Mouse (Mus musculus) hindbrain, embryonic 13.5 days (tissue): Measurements from ENCODE around the gene Tsen2. TPM values are rescaled to one million over a fixed set of nuclear protein-coding genes. Genes with fewer than 3 reads are reported as not detected.

ENCODE experiments used
- ATAC-seq: fragments of 200-750 bp; cut with Nextera tagmentation; 2 replicates; pipeline ENCODE4 v1.8.0; 2017; ENCODE audit warnings: moderate TSS enrichment; ENCODE audit not compliant: low FRiP score
- H3K27ac ChIP-seq: fragments of 300-500 bp; sonication (generic); 2 replicates; pipeline ENCODE4 v1.5.1; 2015; ENCODE audit warnings: inconsistent platforms, mild to moderate bottlenecking, moderate library complexity
- H3K27me3 ChIP-seq: fragments of 300-500 bp; sonication (generic); 2 replicates; pipeline ENCODE4 v1.6.1; 2015; ENCODE audit warnings: mild to moderate bottlenecking, inconsistent platforms
- H3K36me3 ChIP-seq: fragments of 300-500 bp; sonication (generic); 2 replicates; pipeline ENCODE4 v1.6.1; 2015; ENCODE audit warnings: mild to moderate bottlenecking, inconsistent platforms
- H3K4me1 ChIP-seq: fragments of 300-500 bp; sonication (generic); replicated peaks from 2 replicates; pipeline ENCODE4 v1.6.1; 2015; ENCODE audit warnings: inconsistent platforms
- H3K4me2 ChIP-seq: fragments of 300-500 bp; sonication (generic); 2 replicates; pipeline ENCODE4 v1.6.1; 2015; ENCODE audit warnings: inconsistent platforms, mild to moderate bottlenecking, moderate library complexity
- H3K4me3 ChIP-seq: fragments of 300-500 bp; sonication (generic); 2 replicates; pipeline ENCODE4 v1.5.1; 2015; ENCODE audit warnings: mild to moderate bottlenecking, inconsistent platforms
- H3K9ac ChIP-seq: fragments of 300-500 bp; sonication (generic); 2 replicates; pipeline ENCODE4 v1.6.1; 2015; ENCODE audit warnings: mild to moderate bottlenecking, inconsistent platforms
- H3K9me3 ChIP-seq: fragments of 300-500 bp; sonication (generic); 2 replicates; pipeline ENCODE4 v1.6.1; 2016; ENCODE audit warnings: inconsistent platforms
- WGBS: fragments of 180-500 bp; shearing (Covaris S2); methylation state at CpG from one replicate; pipeline ENCODE4 v1.1.7; 2015; 5-methylcytosine and 5-hydroxymethylcytosine counted together
- polyA plus RNA-seq: library from polyadenylated mRNA; unstranded; fragments of >200 nt; fragmentation: Nextera tagmentation; extraction: Ambion mirVana; gene quantifications from 2 replicates; pipeline ENCODE4 v1.2.1, GENCODE M21; 2015

Gene Tsen2
- polyA plus RNA-seq, 1 experiment from 2014 or later: 30.1 TPM

- Histone ChIP-seq H3K9ac (no peak overlapping the region), H3K4me3 (no peak overlapping the region), H3K27ac (no peak overlapping the region), H3K27me3 (no peaks in the 10 kb centered on the region), H3K9me3 (no peaks in the 10 kb centered on the region), H3K36me3 (peaks cover 6% of the 10 kb centered on the region; the same call in 1 of the 2 replicates), H3K4me2 (no peak overlapping the region), H3K4me1 (no peaks in the 10 kb centered on the region)
- ATAC-seq: no peak
- WGBS: 84% methylated on average over 10 of the region's 10 CpGs
These were observed 41.9 kb downstream of the Tsen2 start for GRCm38 (mm10) chr6:115586321-115586720.

GRCm38 (mm10) chr6:115591692-115592359, 47.4 kb downstream of the Tsen2 start:
- Histone ChIP-seq H3K36me3 (no peaks in the 10 kb centered on the region), H3K4me1 (no peaks in the 10 kb centered on the region), H3K4me3 (no peak overlapping the region), H3K9ac (no peak overlapping the region), H3K27ac (no peak overlapping the region), H3K4me2 (no peak overlapping the region), H3K27me3 (no peaks in the 10 kb centered on the region), H3K9me3 (no peaks in the 10 kb centered on the region)
- WGBS: 90% methylated on average over 19 of the region's 19 CpGs
- no peak for ATAC-seq

DNA sequence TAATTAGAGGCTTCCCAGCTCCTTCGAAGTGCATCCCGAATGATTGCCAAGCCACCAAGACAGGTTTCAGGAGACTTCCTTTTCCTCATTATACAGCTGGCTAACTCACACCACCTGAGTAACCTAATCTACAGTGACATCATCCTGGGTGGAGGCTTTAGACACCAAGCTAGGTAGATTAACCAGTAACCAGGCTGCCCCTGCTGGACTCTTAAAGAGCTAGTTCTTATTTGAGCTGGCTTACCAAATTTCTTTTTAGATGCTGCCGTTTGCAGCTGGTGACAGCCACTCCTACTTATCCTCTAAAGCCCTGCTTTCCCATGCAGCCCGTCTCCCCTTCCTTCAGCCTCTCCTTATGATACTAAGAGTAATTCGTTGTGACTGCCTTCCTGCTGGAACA, 48.0 kb downstream of the Tsen2 start, which contains the start of gene Mkrn2os:
TSS of gene Mkrn2os (minus strand) at position 119 of the 400 bp plus-strand sequence.
- Histone ChIP-seq H3K36me3 (no peaks in the 10 kb centered on the region), H3K9ac (no peak within 1 kb of the TSS), H3K4me3 (no peak within 1 kb of the TSS), H3K4me1 (no peaks in the 10 kb centered on the region), H3K27ac (no peak within 1 kb of the TSS), H3K9me3 (no peaks in the 10 kb centered on the region), H3K4me2 (no peak within 1 kb of the TSS), H3K27me3 (no peaks in the 10 kb centered on the region)
- ATAC-seq: no peak
- WGBS: 58% methylated on average over 5 of the region's 5 CpGs

- WGBS: 90% methylated on average over 4 of the region's 4 CpGs
These were observed 48.8 kb downstream of the Tsen2 start for GRCm38 (mm10) chr6:115593252-115593651.

DNA sequence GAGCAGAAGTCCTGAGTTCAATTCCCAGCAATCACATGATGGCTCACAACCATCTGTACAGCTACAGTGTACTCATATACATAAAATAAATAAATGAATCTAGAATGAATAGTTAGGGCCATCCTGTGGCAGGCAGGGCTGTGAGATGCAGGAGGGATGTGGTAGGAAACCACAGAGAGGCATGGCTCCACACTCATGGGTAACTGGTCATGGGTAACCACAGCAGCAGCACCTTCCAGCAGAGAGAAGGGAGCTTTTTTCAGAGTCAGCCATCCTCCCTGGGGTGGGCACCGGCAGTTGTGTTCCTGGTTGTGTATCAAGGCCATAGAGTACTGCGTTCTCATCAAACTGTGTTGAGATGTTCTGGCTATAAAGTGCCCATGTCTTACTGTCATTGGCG, 50.0 kb downstream of the Tsen2 start:
- Histone ChIP-seq H3K27ac (no peak overlapping the region), H3K9me3 (no peaks in the 10 kb centered on the region), H3K9ac (no peak overlapping the region), H3K4me3 (no peak overlapping the region), H3K4me1 (no peaks in the 10 kb centered on the region), H3K4me2 (no peak overlapping the region), H3K36me3 (no peaks in the 10 kb centered on the region), H3K27me3 (no peaks in the 10 kb centered on the region)
- ATAC-seq: no peak
- 80% methylated on average over 3 of the region's 3 CpGs for WGBS

More at GRCm38 (mm10) chr6:115593252-115593651, 48.8 kb downstream of the Tsen2 start:
- no peak for ATAC-seq
- Histone ChIP-seq H3K36me3 (no peaks in the 10 kb centered on the region), H3K9ac (no peak overlapping the region), H3K27ac (no peak overlapping the region), H3K27me3 (no peaks in the 10 kb centered on the region), H3K9me3 (no peaks in the 10 kb centered on the region), H3K4me3 (no peak overlapping the region), H3K4me2 (no peak overlapping the region), H3K4me1 (no peaks in the 10 kb centered on the region)

GRCm38 (mm10) chr6:115595667-115596066, 51.2 kb downstream of the Tsen2 start:
- Histone ChIP-seq H3K36me3 (no peaks in the 10 kb centered on the region), H3K9me3 (no peaks in the 10 kb centered on the region), H3K4me2 (no peak overlapping the region), H3K27me3 (no peaks in the 10 kb centered on the region), H3K4me1 (no peaks in the 10 kb centered on the region), H3K27ac (no peak overlapping the region), H3K9ac (no peak overlapping the region), H3K4me3 (no peak overlapping the region)
- ATAC-seq: no peak
- WGBS: 73% methylated on average over 3 of the region's 3 CpGs

GRCm38 (mm10) chr6:115601322-115601714, 56.9 kb downstream of the Tsen2 start:
- peak; percentile 23 for ATAC-seq
- 68% methylated on average over 4 of the region's 4 CpGs for WGBS
- peak overlapping the region; percentile 83 for H3K4me3 ChIP-seq
- no peak overlapping the region for H3K9ac ChIP-seq
- peaks cover 14% of the 10 kb centered on the region; the same call in 1 of the 2 replicates for H3K36me3 ChIP-seq
- H3K27ac ChIP-seq: no peak overlapping the region
- H3K4me1 ChIP-seq: peaks cover 13% of the 10 kb centered on the region
- peak overlapping the region; percentile 74 for H3K4me2 ChIP-seq
- H3K9me3 ChIP-seq: no peaks in the 10 kb centered on the region
- no peaks in the 10 kb centered on the region for H3K27me3 ChIP-seq

DNA sequence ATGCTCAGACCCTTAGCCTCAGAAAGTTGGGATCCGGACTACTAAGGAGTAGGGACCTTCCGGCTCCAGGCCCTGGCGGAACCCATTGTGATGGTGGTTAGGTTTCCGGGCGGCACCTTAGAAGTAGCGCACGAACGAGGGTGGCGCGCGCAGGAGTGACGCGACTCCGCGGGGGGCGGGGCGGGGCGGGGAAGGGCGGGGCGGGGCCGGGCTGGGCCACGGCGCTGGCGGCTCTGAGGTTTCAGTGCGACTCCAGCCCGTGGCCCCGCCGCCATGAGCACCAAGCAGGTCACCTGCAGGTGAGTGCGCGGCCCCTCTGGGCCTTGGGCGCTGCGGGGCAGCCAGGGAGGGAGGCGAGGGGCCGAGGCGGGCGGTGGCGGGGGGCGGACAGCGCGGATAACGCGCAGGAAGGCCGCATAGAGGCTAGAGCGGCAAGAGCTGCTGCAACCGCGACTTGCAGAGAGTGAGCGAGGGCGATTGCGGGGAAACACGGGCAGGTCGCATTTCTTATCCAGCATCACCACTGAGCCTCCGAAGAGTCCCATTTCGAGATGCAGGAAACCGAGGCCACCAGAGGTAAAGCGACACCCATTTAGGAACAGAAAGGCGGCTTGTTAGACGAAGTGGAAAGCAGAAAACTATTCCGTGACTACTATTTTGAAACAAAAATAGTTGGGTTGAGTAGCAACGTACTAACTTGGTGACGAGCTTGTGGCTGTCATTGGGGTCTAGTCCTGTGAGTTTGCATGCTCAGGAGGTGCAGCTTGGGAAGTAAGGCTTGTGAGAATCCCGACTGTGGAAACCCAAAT, 57.5 kb downstream of the Tsen2 start, which contains the start of gene Mkrn2:
TSS of gene Mkrn2 (plus strand) at position 188 of the 809 bp plus-strand sequence.
- Histone ChIP-seq H3K9ac (peak within 1 kb of the TSS; percentile 88), H3K36me3 (peaks cover 17% of the 10 kb centered on the region; the same call in 1 of the 2 replicates), H3K4me1 (peaks cover 18% of the 10 kb centered on the region), H3K9me3 (no peaks in the 10 kb centered on the region), H3K27ac (peak within 1 kb of the TSS; percentile 87), H3K4me2 (peak within 1 kb of the TSS; percentile 74), H3K4me3 (peak within 1 kb of the TSS; percentile 83), H3K27me3 (no peaks in the 10 kb centered on the region)
- under 1% methylated on average over 59 of the region's 61 CpGs for WGBS
- peak; percentile 94 for ATAC-seq

GRCm38 (mm10) chr6:115606461-115606860, 62.0 kb downstream of the Tsen2 start:
- Histone ChIP-seq H3K27me3 (no peaks in the 10 kb centered on the region), H3K4me2 (no peak overlapping the region), H3K4me3 (no peak overlapping the region), H3K9me3 (no peaks in the 10 kb centered on the region), H3K9ac (0 out of 2 replicates have a peak overlapping the region, but pooled peaks have one; percentile 9), H3K4me1 (peaks cover 24% of the 10 kb centered on the region), H3K27ac (no peak overlapping the region), H3K36me3 (peaks cover 33% of the 10 kb centered on the region)
- 88% methylated on average over 1 of the region's 1 CpGs for WGBS
- no peak for ATAC-seq

DNA sequence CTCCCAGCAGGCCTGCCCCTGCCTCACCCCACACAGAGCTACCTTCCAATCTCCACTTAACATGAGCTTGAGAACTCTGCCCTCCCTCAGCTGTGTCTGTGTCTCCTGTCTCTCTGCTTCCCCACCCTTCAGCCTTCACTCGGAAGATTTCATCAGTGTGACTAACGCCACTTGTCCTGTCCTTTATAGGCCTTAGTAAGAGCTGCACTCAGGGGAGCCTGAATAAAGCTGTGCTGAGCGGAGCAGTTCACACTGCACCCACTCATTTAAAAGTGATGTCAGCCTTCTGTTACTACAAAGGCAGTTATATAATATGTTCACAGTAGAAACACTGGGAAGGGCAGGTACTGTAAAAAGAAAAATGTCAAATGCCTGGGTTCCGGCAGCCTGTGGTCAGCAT, 63.0 kb downstream of the Tsen2 start:
- no peak overlapping the region for H3K27ac ChIP-seq
- no peak for ATAC-seq
- WGBS: 68% methylated on average over 4 of the region's 4 CpGs

GRCm38 (mm10) chr6:115609121-115609520, 64.7 kb downstream of the Tsen2 start:
- Histone ChIP-seq H3K4me3 (no peak overlapping the region), H3K27ac (no peak overlapping the region), H3K9ac (no peak overlapping the region), H3K9me3 (no peaks in the 10 kb centered on the region), H3K4me1 (peaks cover 12% of the 10 kb centered on the region), H3K36me3 (peaks cover 56% of the 10 kb centered on the region), H3K4me2 (no peak overlapping the region), H3K27me3 (no peaks in the 10 kb centered on the region)
- ATAC-seq: no peak
- WGBS: 65% methylated on average over 3 of the region's 3 CpGs

More for the DNA sequence above, 63.0 kb downstream of the Tsen2 start:
- Histone ChIP-seq H3K36me3 (peaks cover 42% of the 10 kb centered on the region), H3K4me2 (no peak overlapping the region), H3K4me3 (no peak overlapping the region), H3K4me1 (peaks cover 22% of the 10 kb centered on the region), H3K9ac (peak overlapping the region; percentile 36; the same call in 1 of the 2 replicates), H3K27me3 (no peaks in the 10 kb centered on the region), H3K9me3 (no peaks in the 10 kb centered on the region)

- Histone ChIP-seq H3K36me3 (peaks cover 63% of the 10 kb centered on the region), H3K27me3 (no peaks in the 10 kb centered on the region), H3K4me1 (peaks cover 12% of the 10 kb centered on the region), H3K27ac (no peak overlapping the region), H3K4me3 (no peak overlapping the region), H3K9ac (no peak overlapping the region), H3K9me3 (no peaks in the 10 kb centered on the region), H3K4me2 (no peak overlapping the region)
- ATAC-seq: no peak
- 95% methylated on average over 5 of the region's 5 CpGs for WGBS
These were observed 65.8 kb downstream of the Tsen2 start for GRCm38 (mm10) chr6:115610301-115610700.
